Mouse (Mus musculus) lung, postnatal 0 days (tissue): ENCODE results near the gene Stx18.

Source experiments
- CTCF ChIP-seq: IDR thresholded peaks from 2 replicates; pipeline ENCODE4 v1.5.1; 2016; ENCODE audit warnings: antibody characterized with exemption, mild to moderate bottlenecking
- EP300 ChIP-seq: IDR thresholded peaks from 2 replicates; pipeline ENCODE4 v1.6.1; 2016; ENCODE audit warnings: antibody characterized with exemption, mild to moderate bottlenecking, control low read depth

- TF ChIP-seq EP300 = no peak
- no peak for TF ChIP-seq CTCF
These were observed 37.8 kb downstream of the Stx18 start for GRCm38 (mm10) chr5:38076326-38076725.
